Mouse (Mus musculus) spleen, embryonic (tissue): ENCODE results near the gene Tox4.

Experiments
- CTCF ChIA-PET: fragments of 350-600 bp; sonication (Branson Sonifier 250); formaldehyde crosslinking; loops from one replicate; lab custom pipeline; 2022; lab: Charles Lee

Tox4 gene

DNA sequence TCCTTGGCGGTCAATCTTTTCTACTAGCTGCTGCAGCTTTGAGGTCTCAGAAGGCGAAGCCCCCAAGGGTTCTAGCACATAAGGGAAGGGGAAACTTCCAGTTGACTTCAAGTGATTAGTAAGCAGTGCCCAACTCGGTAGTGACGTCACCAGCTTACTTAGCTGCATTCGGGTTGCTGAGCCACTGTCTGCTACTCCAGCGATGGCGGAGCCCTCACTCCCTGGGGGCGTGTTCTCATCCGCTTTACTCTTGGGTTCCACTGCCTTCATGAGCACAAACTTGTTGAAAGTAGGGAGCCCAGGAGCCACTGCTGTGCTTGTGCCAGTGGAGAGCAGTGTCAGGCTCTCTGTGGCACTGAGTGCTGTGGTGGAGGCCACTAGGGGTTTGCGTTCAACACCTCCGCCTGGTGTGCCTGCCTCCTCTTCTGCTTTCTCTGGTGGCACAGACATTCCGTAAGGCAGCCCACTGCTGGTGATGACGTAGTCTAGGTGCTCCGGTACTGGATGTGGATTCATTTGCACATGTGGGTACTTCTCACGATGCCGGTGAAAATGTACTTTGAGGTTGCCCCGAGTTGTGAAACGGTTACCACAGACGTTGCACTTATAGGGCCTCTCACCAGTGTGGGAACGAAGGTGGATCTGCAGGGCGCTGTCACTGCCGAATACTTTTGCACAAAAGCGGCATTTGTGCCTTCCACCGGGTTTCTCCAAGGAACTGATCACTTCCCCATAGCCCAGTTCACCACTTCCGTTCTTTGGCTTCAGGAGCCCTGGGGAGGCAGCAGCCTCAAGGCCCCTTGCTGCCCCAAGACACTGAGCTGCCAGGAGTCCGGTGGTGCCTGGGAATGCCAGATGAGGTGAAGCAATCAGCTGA lies 35.2 kb downstream of the Tox4 start:
- CTCF ChIA-PET = no interaction called here

DNA sequence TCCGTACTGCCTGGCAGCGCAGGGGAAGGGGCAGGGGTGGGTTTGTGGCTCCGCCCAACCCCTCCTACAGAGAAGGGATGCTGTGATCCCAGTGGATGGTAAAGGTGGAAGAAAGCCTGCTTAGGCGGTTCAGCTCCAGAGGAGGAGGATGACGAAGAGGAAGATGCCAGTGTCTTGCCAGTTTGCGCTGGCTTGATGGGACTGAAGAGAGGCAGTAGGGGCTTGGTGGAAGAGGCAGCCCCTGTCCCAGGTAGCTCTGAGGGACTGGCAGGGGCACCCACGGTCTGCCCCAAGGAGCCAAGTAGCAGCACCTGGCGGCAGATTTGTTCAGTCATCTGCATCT lies 35.8 kb downstream of the Tox4 start:
- CTCF ChIA-PET = no interaction called here

DNA sequence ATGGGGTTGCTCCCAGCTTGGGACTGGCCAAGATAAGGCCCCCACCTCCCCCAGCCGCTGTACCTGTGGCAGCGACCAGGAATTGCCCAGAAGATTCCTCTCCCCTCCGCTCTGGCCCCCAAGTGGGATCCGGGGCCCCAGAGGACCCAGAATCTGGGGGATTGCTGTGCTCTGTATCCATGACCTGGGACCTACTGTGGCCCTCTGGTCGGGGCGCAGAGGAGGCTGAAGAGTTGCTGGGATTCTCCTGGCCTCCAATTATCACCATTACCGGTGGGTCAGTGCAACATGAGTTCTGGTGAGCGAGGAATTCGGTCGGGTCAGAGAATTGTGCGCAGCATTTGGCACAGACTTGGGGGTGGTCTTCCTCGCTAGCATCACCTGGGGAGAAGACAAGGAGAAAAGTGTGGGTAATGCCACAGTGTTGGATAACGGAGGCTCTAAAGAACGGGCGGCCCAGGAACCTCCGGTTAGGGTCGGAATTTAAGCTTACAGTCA lies 36.4 kb downstream of the Tox4 start:
- CTCF ChIA-PET = no interaction called here

DNA sequence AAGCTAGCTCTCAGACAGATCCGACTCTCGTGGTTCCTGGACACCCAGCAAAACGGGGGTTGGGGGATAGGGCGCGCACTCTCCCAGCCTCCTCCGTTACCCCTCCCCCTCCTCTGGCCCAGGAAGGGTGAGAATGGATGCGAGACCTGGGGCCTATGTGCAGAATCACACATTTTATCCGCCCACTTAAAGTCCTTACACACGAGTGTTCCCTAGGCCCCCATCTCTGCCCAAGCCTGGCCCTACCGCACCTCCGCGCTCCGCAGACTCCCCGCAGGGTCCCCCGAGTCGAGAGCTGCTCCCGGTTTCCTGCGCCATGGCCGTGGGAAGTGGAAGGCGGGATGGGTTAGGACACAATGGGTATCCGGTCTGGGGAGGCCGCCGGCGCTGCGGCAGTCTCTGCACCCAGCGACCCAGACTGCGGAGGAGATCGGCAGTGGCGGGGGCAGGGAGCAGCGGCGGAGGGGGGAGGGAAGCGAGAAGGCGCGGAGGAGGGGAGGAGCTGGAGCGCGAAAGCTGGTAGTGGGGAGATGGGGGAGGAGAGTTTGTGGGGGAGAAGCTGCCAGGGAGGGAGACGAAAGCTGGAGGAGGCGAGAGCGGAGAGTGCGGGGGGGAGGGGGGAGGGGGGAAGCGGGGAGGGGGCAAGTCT lies 37.0 kb downstream of the Tox4 start:
- CTCF ChIA-PET = no interaction called here

DNA sequence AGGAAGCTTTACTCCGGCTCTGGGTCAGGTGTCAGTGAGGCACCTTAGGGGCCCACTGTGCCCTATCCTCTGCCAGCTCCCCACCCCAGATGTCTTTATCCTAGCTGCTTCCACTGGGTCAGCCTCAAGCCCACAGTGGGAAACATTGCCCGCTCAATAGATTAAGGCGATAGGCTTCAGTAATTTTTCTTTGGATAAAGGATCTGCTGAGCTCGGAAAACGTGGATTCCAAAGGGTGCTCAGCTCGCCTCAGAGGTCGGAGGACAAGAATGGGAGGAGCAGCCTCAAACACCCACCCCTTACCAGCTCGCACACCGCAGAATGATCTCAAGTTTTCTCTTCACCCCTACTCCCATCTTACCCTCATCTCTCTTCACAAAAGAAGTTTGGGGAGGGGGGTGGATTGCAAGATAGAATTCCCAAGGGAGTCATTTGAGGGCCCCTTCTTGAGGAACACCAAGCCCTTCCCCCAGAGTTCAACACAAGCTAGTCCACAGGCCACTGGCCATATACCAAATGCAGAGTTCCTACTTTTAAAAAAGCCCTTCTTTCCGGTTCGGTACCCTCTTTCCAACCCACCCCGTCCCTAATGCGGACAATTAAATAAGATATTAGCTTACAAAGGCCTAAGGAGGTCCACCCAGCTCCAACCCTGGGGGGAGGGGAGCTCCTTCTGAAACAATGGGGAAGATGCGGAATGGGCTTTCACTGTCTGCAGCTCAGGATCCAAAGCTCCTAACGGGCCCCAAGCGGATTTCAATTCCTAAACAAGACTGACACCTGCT lies 37.7 kb downstream of the Tox4 start:
- CTCF ChIA-PET = interaction anchor here (0.8 kb wide), 1 partner anchor 19 kb away, joined by 4 read pairs; no protein-coding TSS in a partner anchor

DNA sequence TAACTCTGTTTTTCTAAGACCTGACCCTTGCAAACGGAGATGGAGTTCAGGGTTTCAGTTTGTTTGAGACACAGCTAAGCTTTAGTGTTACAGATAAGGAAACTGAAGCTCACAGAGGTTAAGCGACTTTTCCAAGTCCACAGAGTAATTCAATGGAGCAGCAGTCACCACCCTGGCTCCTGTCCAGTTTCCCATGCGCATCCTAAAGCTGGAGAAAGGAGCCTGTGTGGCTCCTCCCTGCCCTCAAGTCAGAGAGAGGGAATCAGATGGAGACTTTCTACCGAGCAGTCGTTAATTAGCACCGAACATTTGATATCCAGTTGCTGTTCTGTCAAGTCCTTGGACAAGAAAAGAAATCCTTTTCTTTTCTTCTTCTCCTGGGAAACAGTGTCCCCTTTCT lies 40.4 kb downstream of the Tox4 start:
- CTCF ChIA-PET = interaction anchor here (0.8 kb wide), 2 partner anchors 62 to 451 kb away, joined by 3 to 4 read pairs; no protein-coding TSS in a partner anchor

DNA sequence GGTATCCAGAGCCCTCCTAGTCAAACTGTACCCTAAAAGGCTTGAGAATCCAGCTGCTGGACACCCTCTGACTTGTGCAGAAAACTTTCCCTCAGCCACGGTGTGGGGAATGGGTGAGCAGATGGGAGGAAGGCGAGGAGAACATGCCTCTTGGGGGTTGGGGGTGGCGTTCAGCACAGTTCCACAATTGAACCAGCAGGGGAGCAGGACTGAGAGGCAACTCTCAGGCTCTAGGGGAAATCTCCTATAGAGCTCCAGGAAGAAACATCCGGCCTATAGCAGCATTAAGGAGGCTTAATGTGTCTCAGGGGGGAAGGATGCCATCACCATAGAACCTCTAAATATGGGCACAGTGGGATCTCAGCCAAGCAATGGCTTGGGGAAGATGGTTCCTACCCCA lies 46.9 kb downstream of the Tox4 start:
- CTCF ChIA-PET = no interaction called here

DNA sequence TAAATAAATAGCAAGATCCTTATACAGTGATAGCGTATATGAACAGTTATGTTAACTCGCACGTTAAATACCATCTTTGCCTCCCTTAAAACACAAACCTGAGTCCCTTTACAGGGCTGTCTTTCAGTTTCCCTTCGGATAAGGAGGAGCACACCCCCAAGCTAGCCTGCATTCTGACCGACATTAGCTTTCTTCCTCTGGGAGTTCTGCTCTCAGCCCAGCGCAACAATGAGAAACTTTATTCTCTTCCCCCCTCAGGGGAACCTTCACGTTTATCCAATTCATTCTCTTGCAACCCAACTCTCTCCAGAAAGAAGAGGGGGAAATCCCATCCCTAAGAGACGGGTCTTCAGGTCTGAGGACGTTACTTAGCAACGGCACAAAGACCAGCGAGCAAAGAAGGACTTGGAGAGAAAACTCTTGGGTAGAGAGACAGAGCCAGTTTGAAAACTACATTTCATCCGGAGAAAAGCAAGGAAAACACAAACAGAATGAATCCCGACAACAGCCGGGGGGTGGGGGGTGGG lies 48.5 kb downstream of the Tox4 start:
- CTCF ChIA-PET = no interaction called here

DNA sequence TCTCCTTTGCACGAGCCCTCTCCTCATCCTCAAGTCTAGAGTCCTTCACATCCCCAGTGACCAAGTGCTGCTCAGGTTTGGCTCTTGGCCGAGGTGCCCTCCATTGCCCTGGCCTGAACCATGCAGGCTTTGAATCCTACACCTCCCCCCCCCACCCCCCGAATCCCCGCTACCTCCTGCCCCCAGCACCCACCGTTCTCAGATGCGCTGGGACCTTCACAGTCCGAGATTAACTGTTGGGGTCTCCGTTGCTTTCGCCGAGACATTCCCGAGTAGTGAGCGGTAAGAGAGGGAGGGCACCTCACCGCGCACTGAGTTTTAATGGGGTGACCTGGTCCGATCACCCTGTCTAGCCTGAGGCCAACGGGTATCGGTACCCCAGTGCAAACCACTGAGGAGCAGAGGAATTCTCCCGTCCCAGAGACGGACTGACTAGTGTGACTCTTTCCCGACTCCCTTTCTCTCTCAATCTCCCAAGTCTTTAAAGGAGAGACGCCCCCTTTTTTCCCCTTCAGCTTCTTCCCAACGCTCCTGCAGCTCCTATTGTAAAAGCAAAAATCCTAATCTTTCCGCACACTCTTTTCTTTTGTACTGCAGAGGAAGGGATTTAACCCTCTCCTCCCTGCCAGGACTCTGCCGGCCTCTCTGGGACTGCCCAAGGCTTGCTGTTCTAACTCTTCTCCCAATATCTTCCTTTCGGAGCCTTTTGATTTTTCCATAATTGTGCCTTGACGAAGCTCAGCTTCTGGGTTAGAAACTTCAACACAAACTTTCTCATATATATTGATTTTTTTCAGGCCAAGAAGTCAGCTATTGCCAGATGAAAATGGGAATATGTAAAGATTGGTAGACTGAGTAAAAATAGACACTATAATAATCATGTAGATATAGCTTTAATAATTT lies 49.2 kb downstream of the Tox4 start, which contains the start of gene Sall2:
Gene Sall2, minus strand, starts transcription at position 853 of the 903 bp plus-strand sequence.
- CTCF ChIA-PET = no interaction called here

DNA sequence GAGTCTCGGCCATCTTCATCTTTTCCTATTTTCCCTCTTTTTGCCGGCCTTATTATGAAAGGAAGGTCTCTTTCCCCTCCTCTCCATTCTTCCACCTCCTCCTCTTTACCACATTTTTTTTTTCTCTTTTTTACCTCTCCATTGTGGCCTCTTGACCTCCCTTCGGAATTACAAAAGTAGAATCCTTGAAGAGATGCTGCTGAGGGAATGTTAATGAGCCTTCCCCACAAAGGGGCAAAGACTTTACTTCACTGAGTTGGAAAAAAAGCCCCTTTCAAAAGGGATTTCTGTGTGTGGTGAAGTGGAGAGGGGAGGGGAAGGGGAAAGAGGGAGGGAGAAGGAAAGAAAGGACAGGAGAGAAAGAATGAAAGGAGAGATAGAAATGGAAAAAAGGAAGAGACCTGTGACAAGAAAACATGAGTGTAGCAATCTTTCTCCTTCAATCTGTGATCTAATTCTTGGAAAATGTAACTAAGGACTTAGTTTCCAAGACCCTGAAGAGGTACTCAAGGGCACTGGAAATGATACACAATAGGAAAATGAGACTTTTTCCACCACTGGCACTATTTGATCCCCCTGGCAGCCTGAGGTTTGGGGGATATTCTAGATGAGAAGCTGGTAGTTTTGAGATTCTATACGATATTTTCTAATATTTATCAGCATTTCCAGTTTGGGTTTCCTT lies 52.3 kb downstream of the Tox4 start:
- CTCF ChIA-PET = no interaction called here

DNA sequence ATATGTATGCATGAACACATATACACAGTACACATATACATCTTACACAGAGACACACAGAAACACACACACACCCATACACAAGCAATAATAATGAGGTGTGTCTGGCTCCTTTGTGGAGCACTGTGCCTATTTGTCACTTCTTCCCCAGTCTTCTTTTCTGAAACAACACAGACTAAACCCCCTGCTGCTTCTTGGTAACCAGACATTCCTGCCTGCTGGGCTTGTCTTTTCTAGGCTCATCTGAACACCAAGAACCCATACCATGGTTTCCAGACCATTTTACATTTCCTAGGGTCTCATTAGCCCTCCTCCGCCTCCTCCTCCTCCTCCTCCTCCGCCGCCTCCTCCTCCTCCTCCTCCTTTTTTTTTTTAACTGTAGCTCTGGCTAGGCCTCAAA lies 53.2 kb downstream of the Tox4 start:
- CTCF ChIA-PET = interaction anchor here (0.5 kb wide), 1 partner anchor 51 kb away, joined by 22 read pairs; no protein-coding TSS in a partner anchor

DNA sequence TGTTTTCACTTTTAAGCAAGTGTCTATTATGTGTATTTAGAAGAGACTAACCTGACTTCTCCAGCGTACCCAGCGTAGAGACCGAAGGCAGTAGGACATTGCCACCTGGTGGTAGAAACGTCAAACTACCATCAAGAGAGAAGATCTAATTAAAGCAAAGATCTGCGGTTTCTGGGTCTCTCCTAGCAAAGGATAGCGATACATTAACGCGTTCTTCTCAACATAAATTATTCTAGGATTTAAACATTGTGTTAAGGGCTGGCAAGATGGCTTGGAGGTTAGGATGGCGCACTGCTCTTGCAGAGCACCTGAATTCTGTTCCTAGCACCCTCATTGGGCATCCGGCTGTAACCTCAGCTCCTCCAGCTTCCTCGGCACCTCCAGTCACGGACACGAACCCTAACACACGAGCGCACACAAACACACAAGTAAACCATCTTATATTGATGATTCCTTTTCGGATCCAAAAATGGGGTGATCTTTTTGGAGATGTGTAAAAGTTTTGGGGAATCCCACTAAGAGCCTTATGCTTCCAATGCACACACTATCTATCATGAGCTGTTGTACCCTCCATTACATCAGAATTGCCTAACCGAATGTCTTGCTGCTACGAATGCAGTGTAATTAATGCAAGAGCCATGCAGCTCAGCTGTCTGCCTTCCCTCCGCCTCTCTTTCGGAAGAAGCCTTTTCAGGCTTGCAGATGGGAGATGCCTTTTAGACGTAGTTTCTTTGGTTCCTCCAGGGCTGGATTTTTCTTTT lies 60.0 kb downstream of the Tox4 start:
- CTCF ChIA-PET = no interaction called here

DNA sequence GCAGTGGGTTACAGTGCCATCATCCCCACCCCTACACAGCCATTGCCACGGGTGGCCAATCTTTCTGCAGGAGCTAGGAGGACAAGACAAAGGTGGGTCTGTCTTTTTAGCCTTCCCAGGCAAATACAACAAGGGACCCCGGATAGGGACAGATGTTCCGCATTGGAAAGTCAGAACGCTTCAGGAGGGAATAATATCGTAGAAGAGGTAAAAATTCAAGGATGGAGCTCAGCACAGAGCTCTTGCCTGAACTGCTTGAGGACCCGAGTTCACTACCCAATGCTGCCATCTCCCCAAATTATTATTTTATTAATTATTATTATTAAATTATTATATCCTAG lies 60.5 kb downstream of the Tox4 start:
- CTCF ChIA-PET = interaction anchor here (0.7 kb wide), 1 partner anchor 1161 kb away, joined by 3 read pairs; no protein-coding TSS in a partner anchor
